Mouse (Mus musculus): ENCODE measurements around the gene Dcaf6.

DNA sequence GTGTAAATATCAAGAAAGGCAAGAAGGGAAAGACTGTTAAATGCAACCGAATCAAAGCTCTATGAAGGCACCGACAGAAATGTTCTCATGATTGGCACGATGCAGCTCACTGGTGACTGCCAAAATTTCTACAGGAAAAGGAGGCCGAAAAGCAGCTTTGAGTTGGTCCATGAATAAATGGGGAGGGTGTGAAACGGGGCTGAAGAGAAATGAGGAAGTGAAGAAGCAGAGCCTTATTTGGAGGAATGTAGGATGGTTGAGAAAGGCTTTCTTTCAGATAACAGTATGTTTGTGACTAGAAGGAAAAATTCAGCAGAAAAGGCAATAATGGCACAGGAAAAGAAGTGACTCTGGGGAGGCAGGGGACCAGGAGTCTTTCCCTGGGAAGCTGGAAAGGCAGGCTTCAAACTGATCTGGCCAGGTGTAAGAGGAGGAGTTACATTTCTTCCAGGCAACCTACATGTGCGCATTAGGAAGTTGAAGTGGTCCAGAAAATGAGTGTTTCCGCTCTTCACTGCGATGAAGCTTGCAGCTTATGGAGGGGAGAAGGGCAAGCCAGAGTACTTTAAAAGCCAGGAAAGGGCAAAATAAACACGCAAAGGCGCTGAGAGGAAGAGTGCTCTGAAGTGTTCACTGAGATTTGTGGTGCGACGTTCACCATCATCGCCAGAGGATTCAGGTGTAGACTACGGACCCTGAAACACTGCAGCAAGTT, 74.3 kb downstream of the Dcaf6 start:
- no peak for TF ChIP-seq CTCF (IDR thresholded peaks at IDR 0.05; ENCODE audit: low read depth)
- TF ChIP-seq EP300 (IDR thresholded peaks at IDR 0.05; ENCODE audit: low read depth): no peak

Data from liver, postnatal 0 days (tissue).